Mouse (Mus musculus) limb, embryonic 11.5 days (tissue): ENCODE data around the gene Saxo1. TPM values are rescaled to one million over a fixed set of nuclear protein-coding genes. Genes with fewer than 3 reads are reported as not detected.

Experiments used
- ATAC-seq: fragments of 200-750 bp; cut with Nextera tagmentation; 2 replicates; pipeline ENCODE4 v1.8.0; 2017; ENCODE audit warnings: low read depth; ENCODE audit not compliant: insufficient number of reproducible peaks, low FRiP score, low TSS enrichment
- DNase-seq: peaks from one replicate; pipeline ENCODE4 v3.0.0-alpha.2; 2015; ENCODE audit warnings: low spot score
- H3K27ac ChIP-seq: fragments of 300-500 bp; sonication (generic); replicated peaks from 2 replicates; pipeline ENCODE4 v1.5.1; 2014; ENCODE audit warnings: low read depth, mild to moderate bottlenecking, low read length
- H3K27me3 ChIP-seq: fragments of 300-500 bp; sonication (generic); 2 replicates; pipeline ENCODE4 v1.6.1; 2014; ENCODE audit warnings: mild to moderate bottlenecking, low read length, mixed read lengths; ENCODE audit not compliant: control insufficient read depth, insufficient read depth
- H3K36me3 ChIP-seq: fragments of 300-500 bp; sonication (generic); 2 replicates; pipeline ENCODE4 v1.6.1; 2014; ENCODE audit warnings: mild to moderate bottlenecking, low read length, moderate library complexity, mixed read lengths; ENCODE audit not compliant: control insufficient read depth, insufficient read depth
- H3K4me1 ChIP-seq: fragments of 300-500 bp; sonication (generic); 2 replicates; pipeline ENCODE4 v1.6.1; 2014; ENCODE audit warnings: low read length, mixed read lengths; ENCODE audit not compliant: control insufficient read depth, insufficient read depth
- H3K4me2 ChIP-seq: fragments of 300-500 bp; sonication (generic); 2 replicates; pipeline ENCODE4 v1.6.1; 2014; ENCODE audit warnings: low read depth, mild to moderate bottlenecking, moderate library complexity; ENCODE audit not compliant: severe bottlenecking
- H3K4me3 ChIP-seq: fragments of 300-500 bp; sonication (generic); 2 replicates; pipeline ENCODE4 v1.5.1; 2014; ENCODE audit warnings: low read depth, low read length
- H3K9ac ChIP-seq: fragments of 300-500 bp; sonication (generic); 2 replicates; pipeline ENCODE4 v1.6.1; 2014; ENCODE audit warnings: mild to moderate bottlenecking, low read length
- H3K9me3 ChIP-seq: fragments of 300-500 bp; sonication (generic); 2 replicates; pipeline ENCODE4 v1.6.1; 2016; ENCODE audit warnings: low read length; ENCODE audit not compliant: control insufficient read depth
- WGBS: fragments of 180-500 bp; shearing (Covaris S2); extraction: QIAGEN DNeasy Blood & Tissue Kit; methylation state at CpG from one replicate; pipeline ENCODE4 v1.1.7; 2014; 5-methylcytosine and 5-hydroxymethylcytosine counted together
- polyA plus RNA-seq: library from polyadenylated mRNA; unstranded; fragments of >200 nt; fragmentation: Nextera tagmentation; extraction: Ambion mirVana; gene quantifications from 2 replicates; pipeline ENCODE4 v1.2.1, GENCODE M21; 2014

Saxo1 gene
- 0.18 and 0.36 TPM in 2 replicates for polyA plus RNA-seq

DNA sequence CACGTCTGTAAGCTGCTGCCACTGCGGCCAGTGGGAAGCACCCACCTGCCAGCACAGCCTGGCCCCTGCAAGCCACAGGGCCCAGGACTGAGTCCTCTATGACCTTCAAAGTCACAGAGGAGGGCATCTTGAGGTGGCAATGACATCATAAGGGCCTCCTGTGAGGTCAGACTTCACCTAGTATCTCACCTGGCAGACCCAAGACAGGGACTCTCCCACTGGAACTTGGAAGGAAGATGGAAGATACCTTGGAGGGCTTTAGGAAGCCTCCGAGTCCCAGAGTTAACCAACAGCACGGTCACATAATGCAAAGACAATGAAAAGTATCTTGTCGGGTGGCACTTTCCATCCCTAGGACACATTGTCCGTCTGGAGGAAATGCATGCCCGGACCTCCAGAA is at the start of gene Saxo1:
Gene Saxo1 (minus strand): TSS at position 101 of the 400 bp plus-strand sequence.
- H3K9ac ChIP-seq = no peak within 1 kb of the TSS
- no peak within 1 kb of the TSS for H3K4me3 ChIP-seq
- no peak for DNase-seq
- H3K9me3 ChIP-seq = no peaks in the 10 kb centered on the region
- no peaks in the 10 kb centered on the region for H3K36me3 ChIP-seq
- no peak for ATAC-seq
- H3K27ac ChIP-seq = no peak within 1 kb of the TSS
- H3K4me1 ChIP-seq = no peaks in the 10 kb centered on the region
- WGBS = 94% methylated on average over 7 of the region's 7 CpGs
- H3K27me3 ChIP-seq = no peaks in the 10 kb centered on the region
- H3K4me2 ChIP-seq = no peak within 1 kb of the TSS

DNA sequence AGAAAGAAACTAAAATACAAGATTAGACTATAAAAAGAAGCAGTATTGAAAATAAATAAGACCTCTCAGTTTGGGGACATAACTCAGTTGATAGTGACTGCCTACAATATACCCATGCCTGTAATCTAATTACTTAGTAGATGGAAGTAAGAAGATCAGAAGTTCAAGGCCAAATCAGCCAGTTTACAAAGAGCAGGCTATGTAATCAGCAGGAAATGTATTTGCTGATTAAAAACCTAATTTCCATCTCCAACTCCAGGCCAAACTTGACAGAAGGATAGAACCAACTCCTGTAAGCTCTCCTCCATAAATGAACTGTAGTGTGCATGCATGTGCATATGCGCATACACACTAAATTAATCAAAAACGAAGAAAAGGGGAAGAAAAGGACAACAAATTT is 33.2 kb upstream of the Saxo1 start:
- H3K9me3 ChIP-seq = no peaks in the 10 kb centered on the region
- peaks cover 4% of the 10 kb centered on the region; the same call in 1 of the 2 replicates for H3K36me3 ChIP-seq

DNA sequence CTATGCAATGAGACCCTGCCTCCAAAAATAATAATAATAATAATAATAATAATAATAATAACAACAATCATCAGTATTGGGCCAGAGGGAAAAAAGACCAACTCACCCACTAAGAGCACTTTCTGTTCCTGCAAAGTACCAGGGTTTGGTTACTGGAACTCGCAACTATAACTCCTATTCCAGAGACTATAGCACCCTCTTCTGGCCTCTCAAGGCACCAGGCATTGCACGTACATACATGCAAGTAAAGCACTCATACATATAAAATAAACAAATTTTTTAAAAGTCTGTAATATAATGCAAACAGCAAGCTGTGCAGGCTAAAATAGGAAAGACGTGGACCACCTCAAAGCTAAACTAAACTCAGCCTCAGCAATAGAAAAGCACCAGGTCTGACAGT is 30.1 kb upstream of the Saxo1 start:
- Histone ChIP-seq H3K9ac (no peak overlapping the region), H3K4me1 (no peaks in the 10 kb centered on the region), H3K36me3 (peaks cover 5% of the 10 kb centered on the region), H3K9me3 (no peaks in the 10 kb centered on the region), H3K4me2 (no peak overlapping the region), H3K27me3 (no peaks in the 10 kb centered on the region), H3K4me3 (no peak overlapping the region), H3K27ac (no peak overlapping the region)
- ATAC-seq (no peak), DNase-seq (no peak)
- 89% methylated on average over 3 of the region's 3 CpGs for WGBS

More for the DNA sequence above, 33.2 kb upstream of the Saxo1 start:
- DNase-seq = no peak
- Histone ChIP-seq H3K27ac (no peak overlapping the region), H3K27me3 (no peaks in the 10 kb centered on the region), H3K4me3 (no peak overlapping the region), H3K4me2 (no peak overlapping the region), H3K4me1 (no peaks in the 10 kb centered on the region), H3K9ac (no peak overlapping the region)
- ATAC-seq = no peak
- WGBS = 94% methylated on average over 2 of the region's 2 CpGs

DNA sequence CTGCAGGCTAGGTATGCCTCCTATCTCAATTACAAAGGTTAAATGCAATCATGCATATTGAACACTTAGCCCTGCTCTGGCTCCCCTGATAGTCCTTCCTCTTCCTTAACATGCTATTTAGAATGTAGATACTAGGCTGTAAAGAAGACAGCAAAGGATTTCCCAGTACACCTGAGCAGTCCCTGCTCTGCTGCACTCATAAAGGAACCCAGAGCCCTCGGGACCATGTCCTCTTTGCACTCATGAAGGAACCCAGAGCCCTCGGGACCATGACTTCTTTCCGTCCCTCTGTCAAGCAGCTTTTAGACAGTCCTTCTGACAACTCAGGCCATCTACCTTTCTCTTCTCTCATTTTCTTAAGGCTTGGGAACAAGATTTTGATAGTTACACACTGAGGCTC is 22.5 kb upstream of the Saxo1 start:
- Histone ChIP-seq H3K27me3 (no peaks in the 10 kb centered on the region), H3K36me3 (peaks cover 14% of the 10 kb centered on the region), H3K9me3 (no peaks in the 10 kb centered on the region), H3K4me3 (no peak overlapping the region), H3K27ac (no peak overlapping the region), H3K9ac (no peak overlapping the region), H3K4me2 (no peak overlapping the region), H3K4me1 (peaks cover 7% of the 10 kb centered on the region; the same call in 1 of the 2 replicates)
- ATAC-seq = no peak
- 89% methylated on average over 3 of the region's 3 CpGs for WGBS
- no peak for DNase-seq

DNA sequence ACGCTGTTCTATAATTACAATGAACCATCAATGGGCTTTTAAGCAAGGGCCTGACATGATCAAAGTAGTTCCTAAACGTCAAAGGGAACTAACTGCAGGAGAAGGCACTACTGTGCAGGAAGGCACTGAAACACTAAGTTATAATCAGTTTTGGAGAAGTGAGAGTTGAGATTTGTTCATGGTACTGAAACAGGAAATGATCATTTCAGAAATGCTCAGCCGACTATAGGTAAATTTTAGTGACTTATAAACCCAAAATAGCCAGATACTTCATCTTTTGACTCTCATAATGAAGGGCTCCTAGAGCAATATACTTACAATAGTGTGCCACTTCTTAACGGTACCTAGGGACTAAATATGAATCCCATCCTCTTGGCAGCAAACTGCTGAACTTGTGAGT is 21.9 kb upstream of the Saxo1 start:
- H3K9ac ChIP-seq = no peak overlapping the region
- H3K9me3 ChIP-seq = no peaks in the 10 kb centered on the region
- H3K36me3 ChIP-seq = peaks cover 14% of the 10 kb centered on the region
- H3K27me3 ChIP-seq = no peaks in the 10 kb centered on the region
- DNase-seq (no peak), ATAC-seq (no peak)
- H3K4me2 ChIP-seq = no peak overlapping the region
- no peak overlapping the region for H3K4me3 ChIP-seq
- H3K27ac ChIP-seq = no peak overlapping the region
- H3K4me1 ChIP-seq = peaks cover 7% of the 10 kb centered on the region; the same call in 1 of the 2 replicates
- WGBS = 66% methylated on average over 4 of the region's 4 CpGs

DNA sequence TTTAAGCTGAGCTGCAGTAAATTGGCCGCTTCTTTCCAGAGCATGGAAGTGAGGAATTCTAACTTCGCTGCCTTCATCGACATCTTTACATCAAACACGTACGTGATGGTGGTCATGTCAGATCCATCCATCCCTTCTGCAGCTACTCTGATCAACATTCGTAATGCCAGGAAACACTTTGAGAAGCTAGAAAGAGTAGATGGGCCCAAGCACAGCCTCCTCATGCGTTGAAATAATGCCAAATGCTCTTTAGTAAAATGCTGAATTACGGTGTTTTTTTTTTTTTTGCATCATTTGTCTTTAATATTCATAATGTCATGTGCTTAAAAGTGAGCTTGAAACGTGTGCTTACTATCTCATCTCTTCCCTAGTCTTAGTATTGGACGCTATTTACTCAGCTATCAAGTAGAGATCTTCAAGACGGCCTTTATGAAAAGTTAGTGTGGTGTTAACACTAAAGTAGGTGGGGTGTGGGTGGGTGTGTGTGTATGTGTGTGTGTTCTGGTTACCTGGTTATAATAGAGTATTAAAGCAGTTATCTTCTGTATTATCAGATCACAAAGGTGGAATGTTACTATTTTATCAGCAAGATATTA is 18.6 kb upstream of the Saxo1 start:
- no peak for DNase-seq
- Histone ChIP-seq H3K27me3 (no peaks in the 10 kb centered on the region), H3K9ac (peak overlapping the region; percentile 96), H3K27ac (no peak overlapping the region), H3K4me1 (peaks cover 7% of the 10 kb centered on the region; the same call in 1 of the 2 replicates), H3K9me3 (no peaks in the 10 kb centered on the region), H3K4me2 (peak overlapping the region; percentile 85), H3K36me3 (peaks cover 4% of the 10 kb centered on the region; the same call in 1 of the 2 replicates), H3K4me3 (peak overlapping the region; percentile 89)
- no peak for ATAC-seq
- WGBS = 10% methylated on average over 11 of the region's 11 CpGs

DNA sequence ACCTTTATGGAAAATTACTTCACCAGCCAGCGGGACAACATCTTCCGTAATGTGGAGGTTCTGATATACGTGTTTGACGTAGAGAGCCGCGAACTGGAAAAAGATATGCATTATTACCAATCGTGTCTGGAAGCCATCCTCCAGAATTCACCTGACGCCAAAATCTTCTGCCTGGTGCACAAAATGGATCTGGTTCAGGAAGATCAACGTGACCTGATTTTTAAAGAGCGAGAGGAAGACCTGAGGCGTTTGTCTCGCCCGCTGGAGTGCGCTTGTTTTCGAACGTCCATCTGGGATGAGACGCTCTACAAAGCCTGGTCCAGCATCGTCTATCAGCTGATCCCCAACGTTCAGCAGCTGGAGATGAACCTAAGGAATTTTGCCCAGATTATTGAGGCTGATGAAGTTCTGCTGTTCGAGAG is 18.0 kb upstream of the Saxo1 start:
- no peak for ATAC-seq
- H3K4me3 ChIP-seq = peak overlapping the region; percentile 89
- no peaks in the 10 kb centered on the region for H3K27me3 ChIP-seq
- peak overlapping the region; percentile 85 for H3K4me2 ChIP-seq
- H3K27ac ChIP-seq = peak overlapping the region; percentile 91; the same call in 1 of the 2 replicates
- H3K4me1 ChIP-seq = peaks cover 7% of the 10 kb centered on the region; the same call in 1 of the 2 replicates
- H3K36me3 ChIP-seq = peaks cover 4% of the 10 kb centered on the region; the same call in 1 of the 2 replicates
- DNase-seq = peak; percentile 44
- WGBS = under 1% methylated on average over 20 of the region's 20 CpGs
- H3K9me3 ChIP-seq = no peaks in the 10 kb centered on the region
- peak overlapping the region; percentile 96 for H3K9ac ChIP-seq

DNA sequence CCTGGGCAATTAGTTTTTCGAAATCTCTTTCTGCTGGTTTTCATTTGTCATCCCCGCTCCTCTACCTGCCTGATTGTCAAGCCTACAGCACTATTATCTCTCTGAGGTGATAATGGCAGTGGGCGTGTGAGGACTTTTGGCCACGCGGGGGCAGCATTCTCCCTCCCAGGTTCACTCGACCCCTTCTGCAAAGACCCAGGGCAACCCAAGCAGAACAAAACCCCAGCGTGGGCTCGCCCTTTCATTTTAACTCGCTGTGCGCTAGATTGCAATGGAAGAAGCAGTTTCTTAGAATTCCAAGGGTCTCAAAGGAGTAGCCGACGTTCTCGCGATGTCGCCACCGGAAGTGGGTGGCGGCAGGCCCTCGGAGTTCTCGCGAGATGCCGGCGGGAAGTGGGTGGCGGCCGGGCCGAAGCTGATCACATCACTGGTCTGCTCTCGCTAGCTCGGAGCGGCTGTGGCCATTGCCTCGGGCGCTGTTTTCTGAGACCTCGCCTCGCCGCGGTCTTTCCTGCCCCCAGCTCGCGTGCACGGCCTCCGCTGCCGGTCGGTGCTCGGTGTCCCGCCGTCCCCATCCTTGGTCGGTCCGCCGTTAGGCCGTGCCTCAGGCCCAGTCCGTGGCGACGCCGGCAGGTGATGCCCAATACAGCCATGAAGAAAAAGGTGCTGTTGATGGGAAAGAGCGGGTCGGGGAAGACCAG is 17.3 kb upstream of the Saxo1 start, which contains the start of gene Rraga:
Gene Rraga (plus strand): TSS at position 386 of the 701 bp plus-strand sequence.
- peak within 1 kb of the TSS; percentile 96 for H3K9ac ChIP-seq
- DNase-seq (peak; percentile 98), ATAC-seq (peak; percentile 96)
- no peaks in the 10 kb centered on the region for H3K9me3 ChIP-seq
- H3K4me1 ChIP-seq = peaks cover 7% of the 10 kb centered on the region; the same call in 1 of the 2 replicates
- 0% methylated on average over 53 of the region's 53 CpGs for WGBS
- no peaks in the 10 kb centered on the region for H3K27me3 ChIP-seq
- peak within 1 kb of the TSS; percentile 89 for H3K4me3 ChIP-seq
- H3K4me2 ChIP-seq = peak within 1 kb of the TSS; percentile 85
- H3K27ac ChIP-seq = peak within 1 kb of the TSS; percentile 91
- peaks cover 4% of the 10 kb centered on the region; the same call in 1 of the 2 replicates for H3K36me3 ChIP-seq
